Mouse (Mus musculus) kidney, adult 18-20 months (tissue): ENCODE measurements around the gene Mucl3.

ENCODE experiments used
- DNase-seq: peaks from one replicate; pipeline ENCODE4 v3.0.0; 2021

Mucl3 gene

DNA sequence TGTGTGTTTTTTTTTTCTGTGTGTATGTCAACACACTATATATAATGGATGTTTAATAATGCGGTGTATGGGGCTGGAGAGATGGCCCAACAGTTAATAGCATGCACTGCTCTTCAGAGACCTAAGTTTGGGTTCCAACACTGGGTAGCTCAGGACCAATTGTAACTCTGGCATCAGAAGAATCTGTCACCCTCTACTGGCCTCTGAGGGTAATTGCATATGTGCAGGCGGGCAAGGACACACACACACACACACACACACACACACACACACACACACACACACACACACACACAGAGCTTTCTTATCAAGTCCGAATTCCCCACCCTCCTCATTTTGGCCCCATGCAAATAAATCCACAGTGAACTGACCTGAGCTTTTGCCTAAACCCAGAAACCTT lies 8.3 kb downstream of the Mucl3 start:
- DNase-seq = no peak

DNA sequence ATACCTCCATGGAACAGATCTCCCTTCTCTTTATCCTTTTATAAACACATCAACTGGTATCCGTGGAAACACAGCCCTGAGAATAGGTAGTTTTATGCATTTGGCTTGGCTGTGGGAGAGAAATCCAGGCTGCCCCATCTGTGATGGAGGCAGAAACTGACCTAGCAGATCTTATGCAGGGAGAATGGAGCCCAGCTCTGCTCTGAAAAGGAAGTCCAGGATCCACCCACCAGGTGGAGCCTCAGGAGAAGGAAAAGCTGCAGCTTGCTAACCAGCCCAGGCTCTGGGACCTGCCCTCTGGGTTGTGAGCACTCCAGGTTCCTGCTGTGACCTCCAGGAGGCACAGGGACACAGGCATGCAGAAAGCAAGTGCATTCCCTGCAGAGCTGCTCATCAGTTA lies 9.5 kb downstream of the Mucl3 start:
- DNase-seq = peak; percentile 37

DNA sequence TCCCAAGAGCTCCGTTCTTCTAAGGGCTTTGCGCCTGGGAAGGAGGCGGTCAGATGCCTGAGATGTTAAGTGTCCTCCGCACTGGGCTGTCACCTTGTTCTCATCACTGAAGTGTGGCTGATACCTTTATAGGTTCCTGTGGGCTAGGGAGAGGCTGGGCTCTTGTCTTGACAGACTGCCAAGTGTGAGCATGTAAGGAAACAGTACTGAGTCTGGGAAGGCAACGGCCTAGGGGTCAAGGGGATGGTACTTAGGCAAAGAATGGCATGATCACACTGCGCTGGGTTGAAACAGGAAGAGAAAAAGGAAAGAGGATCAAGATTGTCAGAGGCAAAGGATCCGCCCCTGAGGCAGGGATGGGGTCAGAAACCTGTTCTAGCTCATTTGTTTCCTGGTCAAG lies 17.0 kb downstream of the Mucl3 start, which contains the start of gene Gm9573:
Gene Gm9573 (minus strand): TSS at position 101 of the 400 bp plus-strand sequence.
- DNase-seq = no peak

DNA sequence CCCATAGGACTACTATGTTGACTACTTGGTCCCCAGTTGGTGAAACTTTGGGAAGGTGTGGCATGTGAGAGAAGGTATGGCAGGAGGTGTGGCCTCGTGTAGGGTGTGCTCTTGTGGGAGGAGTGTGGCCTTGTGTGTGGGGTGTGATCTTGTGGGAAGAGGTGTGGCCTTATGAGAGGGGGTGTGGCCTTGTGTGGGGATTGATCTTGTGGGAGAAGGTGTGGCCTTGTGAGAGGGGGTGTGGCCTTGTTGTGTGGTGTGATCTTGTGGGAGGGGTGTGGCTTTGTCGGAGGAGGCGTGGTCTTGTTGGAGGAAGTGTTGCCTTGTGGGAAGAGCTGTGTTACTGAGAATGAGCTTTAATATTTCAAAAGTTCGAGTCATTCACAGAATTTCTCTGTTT lies 26.4 kb downstream of the Mucl3 start:
- DNase-seq = no peak

DNA sequence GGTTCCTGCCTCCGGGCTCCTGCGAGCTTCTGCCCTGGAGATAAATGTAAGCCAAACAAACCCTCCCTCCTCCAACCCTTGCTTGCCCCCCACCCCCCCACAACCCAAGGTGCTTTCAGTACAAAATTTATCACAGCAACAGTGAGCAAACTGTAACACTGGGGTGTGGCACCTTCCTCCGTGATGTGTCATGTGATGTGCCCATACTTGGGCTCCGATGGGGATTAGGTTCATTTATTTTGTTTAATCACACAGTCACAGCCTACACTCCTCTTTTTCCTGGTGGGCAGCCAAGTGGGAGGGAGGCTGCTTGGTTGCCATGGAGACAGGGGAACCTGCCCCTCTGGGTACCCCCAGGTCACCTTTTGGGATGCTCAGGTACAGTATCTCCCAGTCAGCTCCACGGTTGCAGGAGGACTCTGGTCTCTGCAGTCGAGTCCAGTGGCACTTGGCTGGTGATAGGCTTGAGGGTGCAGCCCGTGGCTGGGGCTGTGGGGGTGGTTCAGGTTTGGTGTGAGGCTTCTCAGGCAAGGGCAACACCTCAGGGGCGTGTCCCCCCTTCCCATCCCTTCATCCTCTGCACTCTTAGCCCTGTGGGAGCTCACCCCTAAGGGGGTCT lies 41.6 kb downstream of the Mucl3 start:
- DNase-seq = no peak

DNA sequence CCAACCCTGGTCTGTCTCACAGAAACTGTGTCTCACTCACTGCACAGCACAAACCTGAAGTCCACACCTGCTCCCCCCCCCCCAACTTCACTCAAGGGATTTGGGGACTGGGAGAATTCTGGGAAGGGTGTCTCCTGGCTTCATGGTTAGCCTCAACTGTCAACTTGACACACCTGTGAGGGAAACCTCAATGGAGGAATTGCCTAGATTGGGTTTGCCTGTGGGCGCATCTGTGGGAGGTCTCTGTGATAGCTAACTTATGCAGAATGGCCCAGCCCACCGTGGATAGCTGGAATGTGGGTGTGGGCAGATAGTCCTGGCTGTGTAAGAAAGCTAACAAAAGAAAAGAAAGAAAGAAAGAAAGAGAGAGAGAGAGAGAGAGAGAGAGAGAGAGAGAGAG lies 42.2 kb downstream of the Mucl3 start, which contains the start of gene Sfta2:
Gene Sfta2 (plus strand): TSS at position 301 of the 400 bp plus-strand sequence.
- DNase-seq = no peak

DNA sequence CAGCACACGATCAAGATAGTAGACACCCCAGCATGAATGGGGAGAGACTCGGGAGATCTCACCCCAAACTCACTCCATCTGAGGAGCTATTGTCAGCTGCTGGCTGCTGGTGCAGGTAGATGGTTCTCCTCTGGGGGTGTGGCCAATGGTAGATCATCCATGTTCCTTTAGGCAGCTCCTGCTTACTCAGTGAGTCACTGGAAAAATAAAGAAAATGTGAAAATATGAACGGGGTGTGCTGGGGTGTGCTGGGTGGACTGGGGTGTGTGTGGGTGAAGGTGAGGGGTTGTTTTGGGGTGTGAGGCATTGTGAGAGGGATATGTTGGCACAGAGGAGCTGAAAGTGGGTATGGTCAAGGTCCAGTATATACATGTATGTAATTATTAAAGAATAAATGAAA lies 46.1 kb downstream of the Mucl3 start:
- no peak for DNase-seq

DNA sequence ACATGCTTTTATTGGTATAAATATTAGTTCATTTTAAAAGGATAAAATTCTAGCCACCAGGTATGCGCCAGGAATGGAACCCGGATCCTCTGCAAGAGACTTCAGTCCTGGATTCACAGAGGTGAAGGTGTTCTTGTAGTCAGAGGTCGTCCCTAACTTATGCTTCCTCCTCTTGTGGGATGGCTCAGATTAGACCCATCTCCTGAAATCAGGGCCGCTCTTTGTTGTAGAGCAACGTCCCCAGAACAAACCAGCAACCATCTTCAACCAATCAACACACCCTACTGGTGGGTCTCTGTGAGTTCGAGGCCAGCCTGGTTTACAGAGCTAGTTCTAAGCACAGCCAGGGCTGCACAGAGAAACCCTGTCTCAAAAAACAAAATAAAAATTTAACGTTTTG lies 49.0 kb downstream of the Mucl3 start:
- no peak for DNase-seq

DNA sequence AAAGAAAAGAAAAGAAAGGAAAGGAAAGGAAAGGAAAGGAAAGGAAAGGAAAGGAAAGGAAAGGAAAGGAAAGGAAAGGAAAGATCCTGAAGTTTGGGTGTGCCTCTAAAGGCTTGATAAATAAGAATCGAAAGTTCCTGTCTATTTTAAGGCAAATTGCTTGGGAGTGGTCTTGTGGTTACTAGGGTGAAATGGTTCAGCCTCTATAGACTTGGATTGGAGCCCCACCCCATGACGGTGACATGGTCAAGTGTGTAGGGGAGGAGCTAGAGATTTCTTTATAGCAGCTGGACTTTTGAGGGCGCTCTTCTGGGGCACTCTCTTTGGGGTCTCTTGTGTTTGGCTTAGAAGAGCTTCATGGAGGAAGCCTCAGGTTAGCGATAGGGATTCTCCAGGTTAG lies 49.7 kb downstream of the Mucl3 start:
- DNase-seq = no peak

DNA sequence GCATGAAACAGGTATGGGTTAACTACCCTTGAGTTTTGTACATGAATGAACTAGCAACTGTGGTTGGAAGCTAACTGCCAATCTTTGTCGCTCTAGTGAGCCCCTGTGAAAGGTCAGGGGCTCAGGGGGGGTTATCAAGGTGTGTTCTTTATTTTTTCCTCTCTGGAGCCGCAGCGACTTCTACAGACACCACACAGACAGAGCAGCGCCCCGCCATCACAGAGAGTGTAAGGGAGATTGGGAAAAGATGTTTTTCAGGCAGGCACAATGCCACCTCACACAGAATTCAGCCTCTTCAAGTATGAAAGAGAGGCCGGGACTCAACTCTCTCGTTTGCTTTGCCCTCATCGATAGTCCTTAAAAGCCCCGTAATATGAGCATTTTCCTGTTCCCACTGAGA lies 51.4 kb downstream of the Mucl3 start:
- DNase-seq = no peak

DNA sequence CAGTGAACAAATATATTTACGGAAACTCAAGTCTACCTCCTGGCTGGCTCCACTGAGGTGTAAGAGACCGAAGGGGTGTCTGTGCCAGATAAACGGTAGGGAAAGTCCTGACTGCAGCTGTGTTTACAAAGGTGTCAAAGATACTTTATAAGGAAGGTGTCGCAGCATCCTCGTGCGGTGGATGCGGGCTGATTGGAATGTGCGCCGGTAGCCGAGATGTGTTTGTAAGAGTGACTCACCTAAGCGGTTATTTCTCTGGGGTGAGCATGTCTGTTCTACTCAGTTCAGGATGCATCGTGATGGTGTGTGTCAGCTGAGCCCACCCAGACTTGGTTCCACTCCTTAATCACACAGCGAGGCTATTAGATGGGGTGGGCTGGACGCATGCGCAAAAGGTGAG lies 51.8 kb downstream of the Mucl3 start:
- no peak for DNase-seq

DNA sequence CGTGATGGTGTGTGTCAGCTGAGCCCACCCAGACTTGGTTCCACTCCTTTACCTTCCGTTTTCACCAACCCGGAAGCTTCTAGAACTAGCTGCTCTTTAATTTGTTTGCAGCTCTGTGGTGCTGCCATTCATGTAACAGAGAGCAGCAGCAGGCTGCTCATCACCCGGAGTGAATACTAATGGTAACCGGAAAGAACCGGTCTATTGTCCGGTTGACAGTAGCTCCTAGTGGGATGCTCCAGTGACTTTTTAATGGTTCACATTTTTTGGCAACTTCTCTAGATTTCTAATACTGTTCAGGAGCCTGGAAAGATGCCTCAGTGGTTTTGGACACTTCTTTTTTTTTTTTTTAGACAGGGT lies 52.3 kb downstream of the Mucl3 start:
- no peak for DNase-seq

DNA sequence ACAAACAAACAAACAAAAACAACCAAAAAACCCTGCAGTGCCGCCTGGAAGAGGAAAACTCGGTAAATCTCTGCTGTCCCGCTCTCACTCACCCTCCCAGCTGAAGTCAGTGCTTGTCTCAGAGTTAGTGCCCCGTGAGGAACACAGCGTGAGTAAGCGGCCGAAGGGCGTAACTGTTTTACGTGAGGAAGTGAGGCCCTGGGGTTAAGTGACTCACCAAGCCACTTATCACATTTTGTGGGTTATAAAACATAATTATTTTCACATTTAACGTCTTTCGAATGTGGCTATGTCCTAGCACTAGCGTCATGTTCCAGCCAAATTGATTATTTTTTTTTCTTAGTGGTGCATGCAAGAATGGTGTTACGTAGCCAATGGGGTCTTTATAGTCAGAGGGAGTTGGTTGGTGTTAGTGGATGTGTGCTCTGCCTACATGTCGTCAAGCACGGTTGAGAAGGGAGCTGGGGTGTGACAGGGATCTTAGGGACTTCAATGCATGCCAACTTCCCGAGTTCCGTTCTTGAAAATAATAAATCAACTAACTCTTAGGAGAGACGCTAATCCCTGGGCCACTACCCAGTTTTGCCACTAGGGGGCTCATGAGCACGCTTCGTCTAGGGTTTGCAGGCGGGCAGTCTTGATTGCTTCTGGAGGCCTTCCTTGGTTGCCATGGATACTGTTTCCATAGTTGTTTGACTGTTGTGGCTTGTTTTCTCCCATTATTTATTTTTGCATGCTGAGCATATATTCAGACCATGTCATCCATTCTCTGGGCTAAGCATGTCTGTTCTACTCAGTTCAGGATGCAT lies 52.9 kb downstream of the Mucl3 start:
- peak; percentile 74 for DNase-seq

DNA sequence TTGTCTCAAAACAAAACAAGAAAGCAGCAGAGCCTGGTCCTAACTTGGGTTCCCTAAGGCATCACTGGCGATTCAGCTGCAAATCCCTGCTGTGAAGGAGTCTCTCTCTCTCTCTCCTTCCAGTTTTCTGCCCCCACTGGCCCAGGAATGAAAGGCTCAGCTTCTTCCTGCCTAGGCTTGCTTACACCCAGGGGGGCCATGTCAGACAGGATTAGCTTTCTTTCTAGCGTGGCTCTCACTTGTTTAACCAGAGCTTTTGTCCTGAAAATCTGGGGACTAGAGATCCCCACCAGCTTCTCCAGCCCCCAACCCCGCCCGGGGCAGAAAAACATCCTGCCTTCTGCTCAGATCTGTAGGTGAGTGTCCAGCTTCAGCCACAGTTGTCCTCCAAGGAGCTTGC lies 55.1 kb downstream of the Mucl3 start:
- no peak for DNase-seq

DNA sequence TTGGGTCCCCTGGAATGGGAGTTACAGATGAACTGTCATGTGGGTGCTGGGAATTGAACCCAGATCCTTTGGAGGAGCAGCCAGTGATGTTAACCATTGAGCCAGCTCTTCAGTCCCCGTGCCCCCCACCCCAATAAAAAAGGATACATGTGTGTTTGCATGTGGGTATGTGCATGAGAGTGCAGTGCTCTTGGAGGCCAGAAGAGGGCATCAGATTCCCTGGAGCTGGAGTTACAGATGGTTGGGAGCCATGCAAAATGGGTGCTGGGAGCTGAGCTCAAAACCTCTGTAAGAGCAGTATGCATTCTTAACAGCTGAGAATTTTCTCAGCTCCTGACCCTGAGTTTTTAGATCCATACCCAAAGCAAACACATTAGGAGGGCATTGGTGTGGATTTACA lies 56.2 kb downstream of the Mucl3 start:
- no peak for DNase-seq
